Mouse (Mus musculus): Measurements from ENCODE around the gene Cdkn1b. TPM values are rescaled to one million over a fixed set of nuclear protein-coding genes. Genes with fewer than 3 reads are reported as not detected.

Cdkn1b gene
- polyA plus RNA-seq, 1 experiment from 2014 or later: 13.9 TPM

GRCm38 (mm10) chr6:134946858-134947257 lies 26.7 kb downstream of the Cdkn1b start:
- H3K27me3 ChIP-seq (ENCODE audit: control insufficient read depth, insufficient read depth, low read length): no peaks in the 10 kb centered on the region
- WGBS (ENCODE audit: insufficient replicate concordance): 77% methylated on average over 9 of the region's 9 CpGs
- H3K9ac ChIP-seq (ENCODE audit: low read depth, low read length): no peak overlapping the region
- no peak overlapping the region for H3K4me3 ChIP-seq (ENCODE audit: low read depth, low read length)
- H3K36me3 ChIP-seq (ENCODE audit: control insufficient read depth, insufficient read depth, low read length): no peaks in the 10 kb centered on the region; the same call in 1 of the 2 replicates
- no peak overlapping the region for H3K27ac ChIP-seq (ENCODE audit: low read depth, low read length)
- peaks cover 13% of the 10 kb centered on the region; the same call in 1 of the 2 replicates for H3K4me1 ChIP-seq (ENCODE audit: control insufficient read depth, insufficient read depth, low read length)
- H3K4me2 ChIP-seq: no peak overlapping the region
- no peaks in the 10 kb centered on the region for H3K9me3 ChIP-seq (replicated peaks; ENCODE audit: control insufficient read depth, low read length)
- no peak for ATAC-seq (replicated peaks; ENCODE audit: insufficient number of reproducible peaks, low FRiP score, low TSS enrichment)

GRCm38 (mm10) chr6:134947311-134948087 lies 27.3 kb downstream of the Cdkn1b start:
- Histone ChIP-seq H3K4me1 (ENCODE audit: control insufficient read depth, insufficient read depth, low read length) (peaks cover 10% of the 10 kb centered on the region; the same call in 1 of the 2 replicates), H3K9me3 (replicated peaks; ENCODE audit: control insufficient read depth, low read length) (no peaks in the 10 kb centered on the region), H3K4me3 (ENCODE audit: low read depth, low read length) (no peak overlapping the region), H3K4me2 (no peak overlapping the region), H3K36me3 (ENCODE audit: control insufficient read depth, insufficient read depth, low read length) (no peaks in the 10 kb centered on the region), H3K9ac (ENCODE audit: low read depth, low read length) (no peak overlapping the region), H3K27me3 (ENCODE audit: control insufficient read depth, insufficient read depth, low read length) (no peaks in the 10 kb centered on the region), H3K27ac (ENCODE audit: low read depth, low read length) (no peak overlapping the region)
- ATAC-seq (replicated peaks; ENCODE audit: insufficient number of reproducible peaks, low FRiP score, low TSS enrichment): no peak
- 40% methylated on average over 13 of the region's 13 CpGs for WGBS (ENCODE audit: insufficient replicate concordance)

- 45% methylated on average over 11 of the region's 11 CpGs for WGBS (ENCODE audit: insufficient replicate concordance)
- H3K9ac ChIP-seq (ENCODE audit: low read depth, low read length): no peak overlapping the region
These were observed 28.4 kb downstream of the Cdkn1b start for GRCm38 (mm10) chr6:134948522-134949061.

GRCm38 (mm10) chr6:134949241-134949640 lies 29.0 kb downstream of the Cdkn1b start:
- Histone ChIP-seq H3K27ac (ENCODE audit: low read depth, low read length) (no peak overlapping the region), H3K27me3 (ENCODE audit: control insufficient read depth, insufficient read depth, low read length) (no peaks in the 10 kb centered on the region), H3K9me3 (replicated peaks; ENCODE audit: control insufficient read depth, low read length) (no peaks in the 10 kb centered on the region), H3K4me2 (no peak overlapping the region), H3K4me3 (ENCODE audit: low read depth, low read length) (no peak overlapping the region), H3K4me1 (ENCODE audit: control insufficient read depth, insufficient read depth, low read length) (peaks cover 3% of the 10 kb centered on the region; the same call in 1 of the 2 replicates), H3K36me3 (ENCODE audit: control insufficient read depth, insufficient read depth, low read length) (no peaks in the 10 kb centered on the region), H3K9ac (ENCODE audit: low read depth, low read length) (no peak overlapping the region)
- ATAC-seq (replicated peaks; ENCODE audit: insufficient number of reproducible peaks, low FRiP score, low TSS enrichment): no peak
- WGBS (ENCODE audit: insufficient replicate concordance): 97% methylated on average over 3 of the region's 3 CpGs

More at GRCm38 (mm10) chr6:134948522-134949061, 28.4 kb downstream of the Cdkn1b start:
- ATAC-seq (replicated peaks; ENCODE audit: insufficient number of reproducible peaks, low FRiP score, low TSS enrichment): no peak
- no peak overlapping the region for H3K4me2 ChIP-seq
- H3K27ac ChIP-seq (ENCODE audit: low read depth, low read length): no peak overlapping the region
- H3K9me3 ChIP-seq (replicated peaks; ENCODE audit: control insufficient read depth, low read length): no peaks in the 10 kb centered on the region
- no peaks in the 10 kb centered on the region for H3K27me3 ChIP-seq (ENCODE audit: control insufficient read depth, insufficient read depth, low read length)
- H3K4me1 ChIP-seq (ENCODE audit: control insufficient read depth, insufficient read depth, low read length): peaks cover 3% of the 10 kb centered on the region; the same call in 1 of the 2 replicates
- no peak overlapping the region for H3K4me3 ChIP-seq (ENCODE audit: low read depth, low read length)
- no peaks in the 10 kb centered on the region for H3K36me3 ChIP-seq (ENCODE audit: control insufficient read depth, insufficient read depth, low read length)

- Histone ChIP-seq H3K36me3 (ENCODE audit: control insufficient read depth, insufficient read depth, low read length) (no peaks in the 10 kb centered on the region), H3K4me2 (no peak overlapping the region), H3K9me3 (replicated peaks; ENCODE audit: control insufficient read depth, low read length) (no peaks in the 10 kb centered on the region), H3K27me3 (ENCODE audit: control insufficient read depth, insufficient read depth, low read length) (no peaks in the 10 kb centered on the region), H3K9ac (ENCODE audit: low read depth, low read length) (no peak overlapping the region), H3K4me1 (ENCODE audit: control insufficient read depth, insufficient read depth, low read length) (peaks cover 3% of the 10 kb centered on the region; the same call in 1 of the 2 replicates), H3K4me3 (ENCODE audit: low read depth, low read length) (no peak overlapping the region), H3K27ac (ENCODE audit: low read depth, low read length) (no peak overlapping the region)
- 39% methylated on average over 5 of the region's 5 CpGs for WGBS (ENCODE audit: insufficient replicate concordance)
- ATAC-seq (replicated peaks; ENCODE audit: insufficient number of reproducible peaks, low FRiP score, low TSS enrichment): no peak; the same call in 1 of the 2 replicates
These were observed 31.2 kb downstream of the Cdkn1b start for GRCm38 (mm10) chr6:134951364-134951763.

GRCm38 (mm10) chr6:134953976-134954375 lies 33.8 kb downstream of the Cdkn1b start:
- Histone ChIP-seq H3K4me2 (no peak overlapping the region), H3K27ac (ENCODE audit: low read depth, low read length) (no peak overlapping the region), H3K27me3 (ENCODE audit: control insufficient read depth, insufficient read depth, low read length) (no peaks in the 10 kb centered on the region), H3K4me3 (ENCODE audit: low read depth, low read length) (no peak overlapping the region), H3K36me3 (ENCODE audit: control insufficient read depth, insufficient read depth, low read length) (no peaks in the 10 kb centered on the region), H3K9me3 (replicated peaks; ENCODE audit: control insufficient read depth, low read length) (no peaks in the 10 kb centered on the region), H3K9ac (ENCODE audit: low read depth, low read length) (no peak overlapping the region), H3K4me1 (ENCODE audit: control insufficient read depth, insufficient read depth, low read length) (no peaks in the 10 kb centered on the region)
- ATAC-seq (replicated peaks; ENCODE audit: insufficient number of reproducible peaks, low FRiP score, low TSS enrichment): no peak
- 76% methylated on average over 11 of the region's 11 CpGs for WGBS (ENCODE audit: insufficient replicate concordance)

GRCm38 (mm10) chr6:134956388-134956787 lies 36.2 kb downstream of the Cdkn1b start:
- no peaks in the 10 kb centered on the region for H3K27me3 ChIP-seq (ENCODE audit: control insufficient read depth, insufficient read depth, low read length)
- H3K36me3 ChIP-seq (ENCODE audit: control insufficient read depth, insufficient read depth, low read length): no peaks in the 10 kb centered on the region
- 72% methylated on average over 4 of the region's 4 CpGs for WGBS (ENCODE audit: insufficient replicate concordance)
- no peak overlapping the region for H3K9ac ChIP-seq (ENCODE audit: low read depth, low read length)
- no peak overlapping the region for H3K27ac ChIP-seq (ENCODE audit: low read depth, low read length)
- H3K9me3 ChIP-seq (replicated peaks; ENCODE audit: control insufficient read depth, low read length): no peaks in the 10 kb centered on the region
- H3K4me2 ChIP-seq: no peak overlapping the region
- no peak overlapping the region for H3K4me3 ChIP-seq (ENCODE audit: low read depth, low read length)
- no peaks in the 10 kb centered on the region for H3K4me1 ChIP-seq (ENCODE audit: control insufficient read depth, insufficient read depth, low read length)
- no peak for ATAC-seq (replicated peaks; ENCODE audit: insufficient number of reproducible peaks, low FRiP score, low TSS enrichment)

GRCm38 (mm10) chr6:134961286-134961685 lies 41.1 kb downstream of the Cdkn1b start:
- 62% methylated on average over 5 of the region's 5 CpGs for whole genome bisulfite sequencing (ENCODE audit: insufficient replicate concordance)

More at GRCm38 (mm10) chr6:134961286-134961685, 41.1 kb downstream of the Cdkn1b start:
- Histone ChIP-seq H3K36me3 (ENCODE audit: control insufficient read depth, insufficient read depth, low read length) (no peaks in the 10 kb centered on the region), H3K4me2 (no peak overlapping the region), H3K4me3 (ENCODE audit: low read depth, low read length) (no peak overlapping the region), H3K27me3 (ENCODE audit: control insufficient read depth, insufficient read depth, low read length) (no peaks in the 10 kb centered on the region), H3K4me1 (ENCODE audit: control insufficient read depth, insufficient read depth, low read length) (no peaks in the 10 kb centered on the region), H3K9me3 (replicated peaks; ENCODE audit: control insufficient read depth, low read length) (no peaks in the 10 kb centered on the region), H3K9ac (ENCODE audit: low read depth, low read length) (no peak overlapping the region), H3K27ac (ENCODE audit: low read depth, low read length) (no peak overlapping the region)
- no peak for ATAC-seq (replicated peaks; ENCODE audit: insufficient number of reproducible peaks, low FRiP score, low TSS enrichment)
